Mouse (Mus musculus) bone marrow macrophage, adult 2 months (primary cell): ENCODE data around the gene Pigu. TPM values are rescaled to one million over a fixed set of nuclear protein-coding genes. Genes with fewer than 3 reads are reported as not detected.

Experiments used
- H3K27ac ChIP-seq: 2 replicates; pipeline ENCODE4 v1.5.1; 2012; ENCODE audit warnings: low read depth, low read length; ENCODE audit not compliant: insufficient read depth
- H3K4me1 ChIP-seq: 2 replicates; pipeline ENCODE4 v1.6.1; 2012; ENCODE audit warnings: low read length; ENCODE audit not compliant: control insufficient read depth, insufficient read depth
- H3K4me3 ChIP-seq: 2 replicates; pipeline ENCODE4 v1.5.1; 2012; ENCODE audit warnings: mild to moderate bottlenecking, low read length, moderate library complexity; ENCODE audit not compliant: insufficient read depth
- CTCF ChIP-seq: IDR thresholded peaks from 2 replicates; pipeline ENCODE4 v1.5.1; 2012; ENCODE audit warnings: low read depth, mild to moderate bottlenecking, low read length, moderate library complexity
- POLR2A ChIP-seq: IDR thresholded peaks from 2 replicates; pipeline ENCODE4 v1.6.1; 2012; ENCODE audit warnings: mild to moderate bottlenecking, low read depth, low read length, borderline replicate concordance
- polyA plus RNA-seq: library from polyadenylated mRNA; stranded (reverse); fragments of >200 nt; gene quantifications from 2 replicates; pipeline ENCODE4 v1.2.4, GENCODE M21; 2012; ENCODE audit not compliant: missing spikeins, insufficient read depth, insufficient read length

Gene Pigu
- polyA plus RNA-seq, 1 experiment, result 41.7 TPM

GRCm38 (mm10) chr2:155277721-155278120 lies 79.5 kb downstream of the Pigu start:
- H3K27ac ChIP-seq, result no peak overlapping the region
- no peak overlapping the region for H3K4me3 ChIP-seq
- TF ChIP-seq CTCF (no peak), POLR2A (no peak)
- peaks cover 6% of the 10 kb centered on the region; the same call in 1 of the 2 replicates for H3K4me1 ChIP-seq

DNA sequence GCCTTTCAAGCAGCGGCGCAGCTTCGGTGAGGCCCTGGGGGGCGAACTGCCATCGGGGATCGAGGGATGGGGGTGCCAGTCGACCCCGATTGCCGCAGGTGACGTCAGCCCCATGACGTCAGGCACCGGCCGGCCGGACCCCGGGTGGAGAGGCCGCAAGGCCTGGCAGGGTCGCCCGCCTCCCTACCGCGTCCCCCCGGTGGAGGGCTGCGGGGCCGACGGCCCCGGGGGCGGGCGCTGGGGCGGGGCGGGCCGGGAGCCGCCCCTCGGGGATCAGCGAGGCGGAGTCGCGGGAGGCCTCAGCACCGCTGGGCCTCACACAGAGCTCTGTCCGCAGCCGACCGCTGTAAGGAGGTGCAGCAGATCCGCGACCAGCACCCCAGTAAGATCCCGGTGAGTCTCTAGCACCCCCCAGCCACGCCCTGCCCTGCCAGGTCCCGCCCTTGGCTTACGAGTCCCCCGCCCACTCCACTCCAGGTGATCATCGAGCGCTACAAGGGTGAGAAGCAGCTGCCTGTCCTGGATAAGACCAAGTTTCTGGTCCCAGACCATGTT lies 80.5 kb downstream of the Pigu start:
- H3K27ac ChIP-seq, result peak overlapping the region; percentile 11; the same call in 1 of the 2 replicates

GRCm38 (mm10) chr2:155276195-155276594 lies 81.0 kb downstream of the Pigu start, which contains the start of gene Map1lc3a:
Gene Map1lc3a (plus strand): TSS chr2:155276297.
- peak within 1 kb of the TSS; percentile 93 for H3K4me3 ChIP-seq
- TF ChIP-seq CTCF (no peak), POLR2A (no peak)
- peak within 1 kb of the TSS; percentile 11; the same call in 1 of the 2 replicates for H3K27ac ChIP-seq
- peaks cover 6% of the 10 kb centered on the region; the same call in 1 of the 2 replicates for H3K4me1 ChIP-seq

More for the DNA sequence above, 80.5 kb downstream of the Pigu start:
- H3K4me1 ChIP-seq, result peaks cover 6% of the 10 kb centered on the region; the same call in 1 of the 2 replicates
- H3K4me3 ChIP-seq, result peak overlapping the region; percentile 93
- TF ChIP-seq POLR2A (no peak), CTCF (no peak)

- Histone ChIP-seq H3K4me1 (peaks cover 6% of the 10 kb centered on the region; the same call in 1 of the 2 replicates), H3K4me3 (no peak overlapping the region), H3K27ac (no peak overlapping the region)
- TF ChIP-seq POLR2A (no peak), CTCF (no peak)
These were observed 83.6 kb downstream of the Pigu start for GRCm38 (mm10) chr2:155273603-155274002.

DNA sequence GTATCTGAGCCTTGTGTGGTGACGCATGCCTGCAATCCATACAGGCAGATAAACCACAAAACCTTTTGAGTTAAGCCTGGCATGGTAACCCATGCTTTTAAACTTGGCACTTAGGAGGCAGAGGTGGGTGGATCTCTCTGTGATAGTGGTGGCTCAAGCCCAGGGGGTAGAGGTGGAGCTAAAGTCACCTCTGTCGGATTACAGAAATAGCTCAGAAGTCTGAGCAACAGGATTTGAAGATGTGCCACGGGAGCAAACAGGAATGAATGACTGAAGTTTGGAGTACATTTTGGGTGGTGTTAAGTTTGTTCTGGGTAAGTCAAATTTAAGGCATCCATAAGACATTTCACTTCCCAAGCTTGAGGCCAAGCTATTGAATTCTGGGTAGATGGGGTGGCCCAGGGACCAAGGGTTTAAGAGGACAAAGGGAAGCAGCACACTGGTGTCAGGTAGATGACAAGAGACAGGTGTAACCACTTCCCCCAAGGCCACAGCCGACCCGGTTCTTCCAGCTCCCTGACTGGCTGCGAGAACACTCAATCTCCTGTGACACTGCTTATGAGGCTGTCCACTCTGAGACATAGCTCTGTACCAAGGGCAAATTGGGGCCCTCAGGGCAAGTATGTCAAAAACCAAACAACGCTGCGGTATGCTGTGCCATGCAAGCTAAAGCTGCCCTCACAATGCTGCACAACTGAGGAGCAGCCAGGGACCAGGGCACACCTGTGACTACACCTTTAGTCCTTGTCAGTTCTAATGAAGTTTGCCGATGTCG lies 84.6 kb downstream of the Pigu start:
- Histone ChIP-seq H3K4me3 (no peak overlapping the region), H3K4me1 (peaks cover 6% of the 10 kb centered on the region; the same call in 1 of the 2 replicates), H3K27ac (no peak overlapping the region)
- TF ChIP-seq POLR2A, result no peak
- no peak for TF ChIP-seq CTCF

- Histone ChIP-seq H3K27ac (no peak overlapping the region), H3K4me3 (no peak overlapping the region), H3K4me1 (peaks cover 2% of the 10 kb centered on the region; the same call in 1 of the 2 replicates)
- TF ChIP-seq CTCF, result no peak
- no peak for TF ChIP-seq POLR2A
These were observed 85.3 kb downstream of the Pigu start for GRCm38 (mm10) chr2:155271957-155272356.

DNA sequence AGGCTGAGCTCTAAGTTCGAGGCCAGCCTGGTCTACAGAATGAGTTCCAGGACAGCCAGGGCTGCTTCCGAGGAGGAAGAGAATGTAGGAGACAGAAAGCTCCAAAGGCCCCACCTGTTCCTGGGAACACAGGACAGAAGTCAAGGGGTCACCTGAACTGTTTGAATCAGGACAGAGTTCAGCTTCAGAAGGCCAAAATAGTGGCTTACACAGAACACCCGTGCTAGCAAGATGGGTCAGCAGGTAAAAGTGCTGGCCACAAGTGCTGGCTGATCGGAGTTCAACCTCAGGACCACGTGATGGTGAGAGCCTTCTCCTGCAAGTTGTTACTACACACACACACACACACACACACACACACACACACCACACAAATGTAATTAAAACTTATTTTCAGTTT lies 90.3 kb downstream of the Pigu start:
- TF ChIP-seq CTCF (no peak), POLR2A (no peak)
- Histone ChIP-seq H3K4me3 (no peak overlapping the region), H3K27ac (no peak overlapping the region)

GRCm38 (mm10) chr2:155265526-155265925 lies 91.7 kb downstream of the Pigu start:
- H3K4me3 ChIP-seq, result no peak overlapping the region
- H3K4me1 ChIP-seq, result no peaks in the 10 kb centered on the region
- no peak overlapping the region for H3K27ac ChIP-seq
- TF ChIP-seq CTCF, result no peak
- no peak for TF ChIP-seq POLR2A

More for the DNA sequence above, 90.3 kb downstream of the Pigu start:
- no peaks in the 10 kb centered on the region for H3K4me1 ChIP-seq

DNA sequence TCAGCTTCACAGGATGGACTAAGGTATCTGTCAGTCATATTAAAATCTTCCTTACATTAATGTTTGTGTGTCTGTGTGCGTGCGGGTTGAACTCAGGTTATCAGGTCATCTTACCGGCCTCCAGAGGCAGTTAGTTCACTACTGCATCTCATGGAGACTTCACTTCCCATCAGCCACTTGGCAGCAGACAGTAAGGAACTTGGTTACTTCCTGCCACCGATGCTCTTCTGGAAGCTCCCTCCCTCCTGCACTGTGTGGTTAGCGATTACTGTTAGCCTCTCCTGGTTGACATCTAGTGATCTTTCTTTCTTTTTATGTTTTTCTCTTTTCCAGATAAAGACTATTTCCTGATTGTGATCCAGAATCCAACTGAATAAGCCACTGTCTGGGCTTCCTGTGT lies 107.6 kb downstream of the Pigu start:
- TF ChIP-seq CTCF, result no peak
- no peak for TF ChIP-seq POLR2A
- H3K4me3 ChIP-seq, result no peak overlapping the region
- H3K27ac ChIP-seq, result no peak overlapping the region
- H3K4me1 ChIP-seq, result no peaks in the 10 kb centered on the region

DNA sequence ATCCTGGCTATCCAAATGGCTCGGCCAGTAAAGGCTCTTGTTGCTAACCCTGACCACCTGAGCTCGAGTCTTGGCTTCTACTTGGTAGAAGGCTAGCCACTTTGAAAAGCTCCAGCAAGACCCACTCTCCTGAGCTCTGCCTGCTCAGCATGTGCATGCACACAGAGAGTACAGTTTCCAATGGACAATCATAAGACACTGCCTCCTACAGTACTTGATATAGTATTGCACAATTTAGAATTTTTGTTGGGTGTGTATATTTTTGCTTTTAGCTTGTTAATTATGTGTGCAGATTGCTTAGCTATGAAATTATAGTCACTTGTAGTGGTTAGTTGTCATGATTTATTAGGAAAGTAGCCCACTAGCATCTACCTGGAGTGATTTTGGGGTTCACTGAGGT lies 108.5 kb downstream of the Pigu start:
- Histone ChIP-seq H3K27ac (no peak overlapping the region), H3K4me3 (no peak overlapping the region)
- TF ChIP-seq CTCF, result no peak
- no peak for TF ChIP-seq POLR2A

More for the DNA sequence above, 108.5 kb downstream of the Pigu start:
- no peaks in the 10 kb centered on the region for H3K4me1 ChIP-seq
